Mouse (Mus musculus): ENCODE measurements around the gene Tex21. TPM values are rescaled to one million over a fixed set of nuclear protein-coding genes. Genes with fewer than 3 reads are reported as not detected.

Gene Tex21
- polyA plus RNA-seq, 1 experiment from 2014 or later = not detected

- Histone ChIP-seq H3K9ac (no peak overlapping the region), H3K4me3 (replicated peaks) (no peak overlapping the region), H3K9me3 (replicated peaks) (no peaks in the 10 kb centered on the region), H3K27ac (0 out of 2 replicates have a peak overlapping the region, but pooled peaks have one; percentile 9), H3K4me1 (no peaks in the 10 kb centered on the region), H3K27me3 (no peaks in the 10 kb centered on the region), H3K36me3 (peaks cover 38% of the 10 kb centered on the region), H3K4me2 (no peak overlapping the region)
- WGBS = 86% methylated on average over 10 of the region's 10 CpGs
- peak; percentile 80 for ATAC-seq (replicated peaks; ENCODE audit: low FRiP score)
Measured at GRCm38 (mm10) chr12:76272610-76273524, 26.3 kb upstream of the Tex21 start.

GRCm38 (mm10) chr12:76271516-76271915, 25.0 kb upstream of the Tex21 start:
- no peaks in the 10 kb centered on the region for H3K9me3 ChIP-seq (replicated peaks)
- peaks cover 30% of the 10 kb centered on the region for H3K36me3 ChIP-seq
- no peak overlapping the region for H3K9ac ChIP-seq
- no peak overlapping the region for H3K4me2 ChIP-seq
- no peak for ATAC-seq (replicated peaks; ENCODE audit: low FRiP score)
- H3K4me1 ChIP-seq = no peaks in the 10 kb centered on the region
- no peak overlapping the region for H3K4me3 ChIP-seq (replicated peaks)
- no peaks in the 10 kb centered on the region for H3K27me3 ChIP-seq
- WGBS = 88% methylated on average over 6 of the region's 6 CpGs
- no peak overlapping the region for H3K27ac ChIP-seq

- Histone ChIP-seq H3K36me3 (peaks cover 27% of the 10 kb centered on the region), H3K27ac (no peak overlapping the region), H3K9me3 (replicated peaks) (no peaks in the 10 kb centered on the region), H3K27me3 (no peaks in the 10 kb centered on the region), H3K4me1 (no peaks in the 10 kb centered on the region), H3K4me3 (replicated peaks) (no peak overlapping the region), H3K9ac (no peak overlapping the region), H3K4me2 (no peak overlapping the region)
- 67% methylated on average over 7 of the region's 7 CpGs for WGBS
- ATAC-seq (replicated peaks; ENCODE audit: low FRiP score) = no peak
Measured at GRCm38 (mm10) chr12:76269196-76269595, 22.6 kb upstream of the Tex21 start.

- Histone ChIP-seq H3K9ac (no peak overlapping the region), H3K27me3 (no peaks in the 10 kb centered on the region), H3K27ac (no peak overlapping the region), H3K9me3 (replicated peaks) (no peaks in the 10 kb centered on the region), H3K4me2 (no peak overlapping the region), H3K4me3 (replicated peaks) (no peak overlapping the region), H3K4me1 (no peaks in the 10 kb centered on the region), H3K36me3 (peaks cover 26% of the 10 kb centered on the region)
- ATAC-seq (replicated peaks; ENCODE audit: low FRiP score) = no peak
- WGBS = 80% methylated on average over 10 of the region's 10 CpGs
Measured at GRCm38 (mm10) chr12:76268686-76269085, 22.1 kb upstream of the Tex21 start.

GRCm38 (mm10) chr12:76266875-76267274, 20.3 kb upstream of the Tex21 start:
- no peak; the same call in 1 of the 2 replicates for ATAC-seq (replicated peaks; ENCODE audit: low FRiP score)

GRCm38 (mm10) chr12:76265001-76265400, 18.5 kb upstream of the Tex21 start:
- Histone ChIP-seq H3K36me3 (peaks cover 13% of the 10 kb centered on the region), H3K27ac (no peak overlapping the region), H3K9me3 (replicated peaks) (no peaks in the 10 kb centered on the region), H3K4me2 (no peak overlapping the region), H3K9ac (no peak overlapping the region), H3K4me3 (replicated peaks) (no peak overlapping the region), H3K27me3 (no peaks in the 10 kb centered on the region), H3K4me1 (no peaks in the 10 kb centered on the region)
- 76% methylated on average over 6 of the region's 6 CpGs for WGBS
- ATAC-seq (replicated peaks; ENCODE audit: low FRiP score) = no peak

More at GRCm38 (mm10) chr12:76266875-76267274, 20.3 kb upstream of the Tex21 start:
- H3K4me3 ChIP-seq (replicated peaks) = no peak overlapping the region
- H3K4me2 ChIP-seq = no peak overlapping the region
- 79% methylated on average over 9 of the region's 9 CpGs for WGBS
- peaks cover 24% of the 10 kb centered on the region for H3K36me3 ChIP-seq
- H3K4me1 ChIP-seq = no peaks in the 10 kb centered on the region
- H3K27ac ChIP-seq = no peak overlapping the region
- no peak overlapping the region for H3K9ac ChIP-seq
- no peaks in the 10 kb centered on the region for H3K9me3 ChIP-seq (replicated peaks)
- no peaks in the 10 kb centered on the region for H3K27me3 ChIP-seq

- 87% methylated on average over 9 of the region's 9 CpGs for WGBS
- no peak overlapping the region for H3K4me3 ChIP-seq (replicated peaks)
- no peak for ATAC-seq (replicated peaks; ENCODE audit: low FRiP score)
Measured at GRCm38 (mm10) chr12:76264325-76264965, 17.9 kb upstream of the Tex21 start.

GRCm38 (mm10) chr12:76263876-76264275, 17.3 kb upstream of the Tex21 start:
- no peak overlapping the region for H3K27ac ChIP-seq
- H3K4me1 ChIP-seq = no peaks in the 10 kb centered on the region
- peaks cover 13% of the 10 kb centered on the region for H3K36me3 ChIP-seq
- H3K9ac ChIP-seq = no peak overlapping the region
- H3K9me3 ChIP-seq (replicated peaks) = no peaks in the 10 kb centered on the region
- H3K4me2 ChIP-seq = no peak overlapping the region
- 55% methylated on average over 1 of the region's 1 CpGs for WGBS
- H3K27me3 ChIP-seq = no peaks in the 10 kb centered on the region
- no peak overlapping the region for H3K4me3 ChIP-seq (replicated peaks)
- no peak for ATAC-seq (replicated peaks; ENCODE audit: low FRiP score)

More at GRCm38 (mm10) chr12:76264325-76264965, 17.9 kb upstream of the Tex21 start:
- H3K4me2 ChIP-seq = no peak overlapping the region
- H3K9ac ChIP-seq = no peak overlapping the region
- peaks cover 13% of the 10 kb centered on the region for H3K36me3 ChIP-seq
- H3K4me1 ChIP-seq = no peaks in the 10 kb centered on the region
- H3K27me3 ChIP-seq = no peaks in the 10 kb centered on the region
- H3K27ac ChIP-seq = no peak overlapping the region
- no peaks in the 10 kb centered on the region for H3K9me3 ChIP-seq (replicated peaks)

GRCm38 (mm10) chr12:76262918-76263317, 16.4 kb upstream of the Tex21 start:
- ATAC-seq (replicated peaks; ENCODE audit: low FRiP score) = no peak
- WGBS = 95% methylated on average over 4 of the region's 4 CpGs
- Histone ChIP-seq H3K27ac (no peak overlapping the region), H3K4me2 (no peak overlapping the region), H3K4me3 (replicated peaks) (no peak overlapping the region), H3K9ac (no peak overlapping the region), H3K27me3 (no peaks in the 10 kb centered on the region), H3K9me3 (replicated peaks) (no peaks in the 10 kb centered on the region), H3K4me1 (no peaks in the 10 kb centered on the region), H3K36me3 (peaks cover 13% of the 10 kb centered on the region)

GRCm38 (mm10) chr12:76261556-76261955, 15.0 kb upstream of the Tex21 start:
- no peak for ATAC-seq (replicated peaks; ENCODE audit: low FRiP score)
- WGBS = 87% methylated on average over 4 of the region's 4 CpGs
- H3K4me2 ChIP-seq = no peak overlapping the region

GRCm38 (mm10) chr12:76260673-76261072, 14.1 kb upstream of the Tex21 start:
- Histone ChIP-seq H3K9me3 (replicated peaks) (no peaks in the 10 kb centered on the region), H3K4me3 (replicated peaks) (no peak overlapping the region), H3K27ac (no peak overlapping the region), H3K9ac (no peak overlapping the region), H3K27me3 (no peaks in the 10 kb centered on the region), H3K4me2 (no peak overlapping the region), H3K36me3 (peaks cover 5% of the 10 kb centered on the region), H3K4me1 (peaks cover 12% of the 10 kb centered on the region)
- no peak for ATAC-seq (replicated peaks; ENCODE audit: low FRiP score)
- 89% methylated on average over 3 of the region's 3 CpGs for WGBS

More at GRCm38 (mm10) chr12:76261556-76261955, 15.0 kb upstream of the Tex21 start:
- peaks cover 11% of the 10 kb centered on the region for H3K36me3 ChIP-seq
- H3K4me1 ChIP-seq = peaks cover 4% of the 10 kb centered on the region
- H3K27ac ChIP-seq = no peak overlapping the region
- H3K4me3 ChIP-seq (replicated peaks) = no peak overlapping the region
- no peaks in the 10 kb centered on the region for H3K27me3 ChIP-seq
- no peak overlapping the region for H3K9ac ChIP-seq
- H3K9me3 ChIP-seq (replicated peaks) = no peaks in the 10 kb centered on the region
